Mouse (Mus musculus) fibroblast of lung, adult 2 months (primary cell): Measurements from ENCODE around the gene Gm28047.

ENCODE experiments used
- DNase-seq: peaks from one replicate; pipeline ENCODE4 v3.0.0-alpha.2; 2011; ENCODE audit warnings: low read depth

The Gm28047 gene

DNA sequence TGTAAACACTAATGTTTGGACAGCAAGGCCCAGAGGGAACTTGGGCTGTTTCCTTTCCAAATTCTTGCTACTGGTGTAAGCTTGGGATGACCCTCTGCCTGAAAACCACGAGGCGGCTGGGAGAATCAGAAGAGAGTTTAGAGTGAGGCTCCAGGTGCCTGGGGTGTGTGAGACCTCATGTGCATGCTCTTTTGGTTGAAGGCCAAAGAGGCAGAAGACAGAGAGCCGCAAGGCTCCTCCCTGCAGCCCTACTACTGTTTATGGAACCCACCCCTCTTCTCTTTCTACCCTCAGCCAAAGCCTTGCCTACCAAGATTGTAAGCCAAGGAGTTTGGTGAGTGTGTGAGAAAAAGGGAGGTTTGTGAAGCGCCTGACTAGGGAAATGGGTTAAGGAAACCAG, 109.1 kb downstream of the Gm28047 start:
- DNase-seq: no peak

GRCm38 (mm10) chr15:102515261-102515660, 109.6 kb downstream of the Gm28047 start:
- no peak for DNase-seq

GRCm38 (mm10) chr15:102513004-102513403, 111.9 kb downstream of the Gm28047 start:
- DNase-seq: no peak

DNA sequence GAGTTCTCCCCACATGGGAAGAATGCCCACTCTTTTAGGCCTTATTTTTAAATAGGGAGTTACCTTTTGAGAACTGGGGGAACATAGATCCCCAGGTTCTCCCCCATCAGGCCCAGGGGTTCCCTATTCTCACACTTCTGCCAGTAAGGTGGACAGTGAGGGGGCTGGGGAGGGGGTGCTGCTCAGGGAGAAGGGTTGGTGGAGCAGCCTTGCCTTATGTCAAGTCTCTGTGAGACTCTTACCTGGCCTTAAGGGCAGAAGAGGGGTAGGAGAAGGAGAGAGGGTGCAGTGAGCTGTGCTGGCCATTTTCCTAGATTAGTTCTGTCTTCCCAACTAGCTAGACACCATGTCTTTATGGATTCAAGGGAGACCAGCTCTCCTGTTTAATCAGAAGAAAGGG, 112.4 kb downstream of the Gm28047 start:
- DNase-seq: no peak

- DNase-seq: no peak
Observed at GRCm38 (mm10) chr15:102512010-102512409, 112.9 kb downstream of the Gm28047 start.

GRCm38 (mm10) chr15:102511285-102511833, 113.5 kb downstream of the Gm28047 start:
- no peak for DNase-seq

DNA sequence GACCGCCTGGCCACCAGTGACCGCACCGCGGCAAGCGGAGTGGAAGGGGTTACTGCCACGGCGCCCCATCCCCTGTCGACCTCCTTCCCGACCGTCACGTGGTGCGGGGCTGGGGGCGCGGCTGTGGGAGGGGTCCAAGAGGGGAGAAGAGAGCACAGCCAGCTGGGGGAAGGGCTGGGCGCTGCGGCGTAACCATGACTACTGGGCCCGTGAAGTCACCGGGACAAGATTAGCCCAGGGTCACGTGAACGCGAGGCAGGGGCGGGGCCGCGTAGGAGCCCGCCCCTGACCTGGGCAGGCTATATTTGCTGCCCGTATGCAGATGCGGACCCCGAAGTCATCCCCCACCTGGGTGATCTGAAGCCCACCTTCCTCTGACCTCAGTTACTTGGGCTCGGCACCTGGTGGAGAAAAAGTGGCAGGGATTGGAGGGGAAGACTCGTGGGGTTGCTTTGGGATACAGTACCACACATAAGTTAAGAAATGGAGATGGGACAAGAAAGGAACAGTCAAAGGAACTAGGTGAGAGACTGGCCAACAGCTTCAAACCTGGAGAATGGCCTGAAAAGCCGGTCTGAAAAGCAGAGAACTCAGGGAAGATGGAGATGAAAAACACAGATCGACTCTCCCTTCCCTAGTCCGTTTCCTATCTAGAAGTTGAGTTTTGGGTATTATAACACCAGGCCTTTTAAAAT, 114.1 kb downstream of the Gm28047 start:
- peak; percentile 46 for DNase-seq

DNA sequence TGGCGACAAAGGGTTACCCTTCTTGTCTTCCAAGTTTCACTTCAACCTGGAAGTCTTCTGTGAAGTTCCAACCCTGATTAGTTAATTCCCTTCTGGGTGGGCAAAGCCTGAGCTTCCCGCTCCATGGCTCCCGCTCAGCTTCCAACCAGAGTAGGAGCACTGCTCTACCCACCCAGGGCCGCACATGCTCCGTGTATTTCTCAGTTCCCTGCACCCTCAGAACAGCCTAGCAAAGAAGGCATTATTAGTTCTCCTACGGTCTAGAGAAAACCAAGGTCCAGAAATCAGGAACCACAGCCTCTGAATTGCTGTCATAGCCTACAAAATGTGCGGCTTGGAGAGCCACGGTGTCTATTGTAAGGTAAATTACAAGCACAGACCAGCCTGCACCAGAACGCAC, 114.8 kb downstream of the Gm28047 start:
- DNase-seq: no peak

DNA sequence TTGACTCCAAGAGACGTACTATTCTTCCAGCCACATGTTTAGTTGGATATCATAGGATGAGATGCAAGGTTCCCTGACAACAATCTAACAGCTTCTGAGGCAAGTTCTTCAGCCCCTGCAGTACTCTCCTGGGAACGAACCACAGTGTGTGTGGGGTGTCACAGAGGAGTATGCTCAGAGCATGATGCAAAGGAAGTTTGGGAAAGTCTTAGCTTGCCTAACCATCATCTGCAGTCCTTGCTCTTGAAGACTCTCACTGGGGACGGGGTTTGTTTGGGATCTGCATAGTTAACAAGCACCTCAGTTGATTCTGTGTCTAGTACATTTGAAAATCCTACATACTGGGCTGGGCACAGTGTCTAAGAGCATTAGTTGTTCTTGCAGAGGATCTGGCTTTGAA, 116.5 kb downstream of the Gm28047 start:
- no peak for DNase-seq

DNA sequence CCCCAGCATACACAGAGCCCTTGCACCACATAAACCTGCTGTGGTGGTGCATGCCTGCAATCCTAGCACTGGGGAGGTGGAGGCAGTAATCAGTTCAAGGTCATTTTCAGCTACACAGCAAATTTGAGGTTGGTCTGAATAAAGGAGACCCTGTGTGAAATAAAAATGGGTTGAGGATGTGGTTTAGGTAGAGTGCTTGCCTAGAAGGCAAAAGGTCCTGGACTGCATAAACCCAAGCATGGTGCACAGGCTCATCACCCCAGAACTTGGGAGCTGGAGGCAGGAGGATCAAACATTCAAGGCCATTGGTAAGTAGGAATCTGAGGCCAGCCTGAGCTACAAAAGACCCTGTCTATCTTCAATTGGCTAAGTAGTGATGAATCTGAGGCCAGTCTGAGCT, 117.3 kb downstream of the Gm28047 start:
- DNase-seq: no peak

- no peak for DNase-seq
Observed at GRCm38 (mm10) chr15:102506864-102507263, 118.0 kb downstream of the Gm28047 start.

GRCm38 (mm10) chr15:102506464-102506830, 118.4 kb downstream of the Gm28047 start:
- DNase-seq: no peak

GRCm38 (mm10) chr15:102505770-102506463, 119.0 kb downstream of the Gm28047 start:
- DNase-seq: no peak

- DNase-seq: no peak
Observed at GRCm38 (mm10) chr15:102505073-102505769, 119.6 kb downstream of the Gm28047 start.

GRCm38 (mm10) chr15:102503924-102504782, 120.7 kb downstream of the Gm28047 start:
- DNase-seq: no peak

GRCm38 (mm10) chr15:102503447-102503846, 121.4 kb downstream of the Gm28047 start, which contains the start of gene Gm10337:
Gm10337 (plus strand) TSS chr15:102503722.
- no peak for DNase-seq

GRCm38 (mm10) chr15:102502254-102502840, 122.5 kb downstream of the Gm28047 start:
- no peak for DNase-seq

- no peak for DNase-seq
Observed at GRCm38 (mm10) chr15:102501084-102501814, 123.6 kb downstream of the Gm28047 start.

DNA sequence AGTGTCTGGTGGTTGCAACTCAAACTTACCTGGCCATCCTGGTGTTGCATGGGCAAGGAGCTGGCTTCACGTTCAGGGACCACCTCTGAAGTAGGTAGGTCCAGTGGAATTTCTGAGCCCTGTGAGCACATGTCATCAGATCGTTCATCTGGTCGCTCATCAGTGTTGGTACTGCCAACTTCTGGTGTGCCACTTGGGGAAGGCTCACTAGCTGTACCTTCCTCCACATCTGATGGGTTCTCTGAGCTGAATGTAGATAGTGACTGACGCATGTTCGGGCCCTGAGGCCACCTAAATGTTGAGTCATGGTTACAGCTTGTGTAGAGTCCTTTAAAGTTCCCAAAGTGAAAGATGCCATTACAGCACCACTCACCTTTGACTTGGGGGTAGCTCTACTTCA, 124.4 kb downstream of the Gm28047 start:
- DNase-seq: no peak

DNA sequence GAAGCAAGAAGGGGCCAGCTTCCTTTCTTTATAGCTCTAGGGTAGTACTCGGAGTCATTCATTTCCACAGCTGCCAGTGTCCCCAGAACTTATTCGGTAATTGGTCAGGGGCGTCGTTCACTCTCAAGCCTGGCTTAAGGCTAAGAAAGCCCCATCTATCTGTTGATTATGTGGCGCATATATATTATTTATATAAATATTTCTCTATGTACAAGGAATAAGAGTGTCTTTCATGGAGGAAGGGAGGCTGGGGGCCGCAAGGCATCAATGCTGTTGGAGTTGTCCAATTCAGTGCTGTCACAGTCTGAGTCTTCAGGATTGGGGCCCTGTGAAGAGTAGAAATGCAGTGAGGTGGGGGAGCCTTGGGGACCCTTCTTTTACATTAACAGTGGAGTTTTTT, 125.0 kb downstream of the Gm28047 start:
- no peak for DNase-seq

DNA sequence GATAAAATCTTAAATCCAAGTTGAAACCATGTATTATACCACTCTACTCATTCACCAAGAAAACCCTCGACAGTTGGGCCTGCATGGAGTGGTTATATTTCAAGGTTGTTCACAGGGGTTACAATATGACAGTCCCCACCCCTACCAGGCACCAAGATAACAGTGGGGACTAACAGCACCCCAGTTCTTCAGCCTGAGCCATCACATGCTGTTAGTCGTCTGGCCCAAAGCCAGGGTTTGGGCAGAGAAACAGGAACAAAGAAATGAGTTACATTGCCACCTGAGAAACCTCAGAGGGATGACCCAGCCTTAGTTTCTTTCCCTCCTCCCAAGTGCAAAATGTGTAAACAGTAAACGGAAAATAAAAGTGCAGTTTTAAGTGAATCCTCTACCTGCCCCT, 125.5 kb downstream of the Gm28047 start:
- no peak for DNase-seq
